Mouse (Mus musculus) forebrain, embryonic 15.5 days (tissue): ENCODE measurements around the gene Zfp131. TPM values are rescaled to one million over a fixed set of nuclear protein-coding genes. Genes with fewer than 3 reads are reported as not detected.

ENCODE experiments used
- ATAC-seq: fragments of 200-750 bp; cut with Nextera tagmentation; replicated peaks from 2 replicates; pipeline ENCODE4 v1.8.0; 2017; ENCODE audit warnings: mild to moderate bottlenecking, moderate TSS enrichment, moderate library complexity
- H3K27ac ChIP-seq: fragments of 300-500 bp; sonication (generic); replicated peaks from 2 replicates; pipeline ENCODE4 v1.5.1; 2015; ENCODE audit warnings: mild to moderate bottlenecking, inconsistent platforms
- H3K27me3 ChIP-seq: fragments of 300-500 bp; sonication (generic); 2 replicates; pipeline ENCODE4 v1.6.1; 2015; ENCODE audit warnings: inconsistent platforms
- H3K36me3 ChIP-seq: fragments of 300-500 bp; sonication (generic); 2 replicates; pipeline ENCODE4 v1.6.1; 2015; ENCODE audit warnings: mild to moderate bottlenecking, inconsistent platforms
- H3K4me1 ChIP-seq: fragments of 300-500 bp; sonication (generic); 2 replicates; pipeline ENCODE4 v1.6.1; 2015; ENCODE audit warnings: inconsistent platforms
- H3K4me2 ChIP-seq: fragments of 300-500 bp; sonication (generic); replicated peaks from 2 replicates; pipeline ENCODE4 v1.6.1; 2015; ENCODE audit warnings: mild to moderate bottlenecking, inconsistent platforms
- H3K4me3 ChIP-seq: fragments of 300-500 bp; sonication (generic); 2 replicates; pipeline ENCODE4 v1.5.1; 2015; ENCODE audit warnings: mild to moderate bottlenecking, inconsistent platforms
- H3K9ac ChIP-seq: fragments of 300-500 bp; sonication (generic); replicated peaks from 2 replicates; pipeline ENCODE4 v1.6.1; 2015; ENCODE audit warnings: mild to moderate bottlenecking, inconsistent platforms
- H3K9me3 ChIP-seq: fragments of 300-500 bp; sonication (generic); 2 replicates; pipeline ENCODE4 v1.6.1; 2016; ENCODE audit warnings: inconsistent platforms
- WGBS: fragments of 180-500 bp; shearing (Covaris S2); methylation state at CpG from one replicate; pipeline ENCODE4 v1.1.7; 2015; ENCODE audit warnings: mixed read lengths; 5-methylcytosine and 5-hydroxymethylcytosine counted together
- polyA plus RNA-seq: library from polyadenylated mRNA; unstranded; fragments of >200 nt; fragmentation: Nextera tagmentation; extraction: Ambion mirVana; gene quantifications from 2 replicates; pipeline ENCODE4 v1.2.1, GENCODE M21; 2015

The Zfp131 gene
- polyA plus RNA-seq, 1 experiment from 2014 or later: 46.7 TPM

- Histone ChIP-seq H3K4me3 (peak overlapping the region; percentile 64), H3K36me3 (no peaks in the 10 kb centered on the region), H3K27me3 (no peaks in the 10 kb centered on the region), H3K27ac (peak overlapping the region; percentile 85), H3K4me1 (peaks cover 30% of the 10 kb centered on the region), H3K4me2 (peak overlapping the region; percentile 86; the same call in 1 of the 2 replicates), H3K9me3 (no peaks in the 10 kb centered on the region), H3K9ac (no peak overlapping the region)
- ATAC-seq: peak; percentile 57
- 10% methylated on average over 9 of the region's 9 CpGs for whole genome bisulfite sequencing
These were observed 36.6 kb downstream of the Zfp131 start for GRCm38 (mm10) chr13:119753859-119754634.

- H3K9me3 ChIP-seq: no peaks in the 10 kb centered on the region
- H3K4me2 ChIP-seq: no peak overlapping the region
- H3K9ac ChIP-seq: no peak overlapping the region
- ATAC-seq: no peak
- peaks cover 2% of the 10 kb centered on the region for H3K4me1 ChIP-seq
- H3K36me3 ChIP-seq: no peaks in the 10 kb centered on the region
- 89% methylated on average over 4 of the region's 4 CpGs for WGBS
- H3K27me3 ChIP-seq: no peaks in the 10 kb centered on the region
- H3K27ac ChIP-seq: no peak overlapping the region
- no peak overlapping the region for H3K4me3 ChIP-seq
These were observed 43.8 kb downstream of the Zfp131 start for GRCm38 (mm10) chr13:119746930-119747329.

GRCm38 (mm10) chr13:119743470-119743869, 47.2 kb downstream of the Zfp131 start:
- H3K9ac ChIP-seq: no peak overlapping the region
- ATAC-seq: no peak
- no peak overlapping the region for H3K4me3 ChIP-seq
- no peaks in the 10 kb centered on the region for H3K27me3 ChIP-seq
- no peak overlapping the region for H3K4me2 ChIP-seq
- no peaks in the 10 kb centered on the region for H3K36me3 ChIP-seq
- H3K9me3 ChIP-seq: no peaks in the 10 kb centered on the region
- WGBS: 64% methylated on average over 3 of the region's 3 CpGs
- peaks cover 12% of the 10 kb centered on the region for H3K4me1 ChIP-seq
- no peak overlapping the region for H3K27ac ChIP-seq

- no peak overlapping the region for H3K4me3 ChIP-seq
- no peak overlapping the region for H3K27ac ChIP-seq
- H3K9me3 ChIP-seq: no peaks in the 10 kb centered on the region
- peaks cover 12% of the 10 kb centered on the region for H3K4me1 ChIP-seq
- no peaks in the 10 kb centered on the region for H3K27me3 ChIP-seq
- no peaks in the 10 kb centered on the region for H3K36me3 ChIP-seq
- H3K9ac ChIP-seq: no peak overlapping the region
- ATAC-seq: no peak
- 84% methylated on average over 6 of the region's 6 CpGs for WGBS
- no peak overlapping the region for H3K4me2 ChIP-seq
These were observed 47.8 kb downstream of the Zfp131 start for GRCm38 (mm10) chr13:119742711-119743415.

- H3K9me3 ChIP-seq: no peaks in the 10 kb centered on the region
- no peaks in the 10 kb centered on the region for H3K36me3 ChIP-seq
- 1% methylated on average over 19 of the region's 19 CpGs for WGBS
- no peaks in the 10 kb centered on the region for H3K27me3 ChIP-seq
- H3K4me3 ChIP-seq: peak overlapping the region; percentile 26
- peak overlapping the region; percentile 31; the same call in 1 of the 2 replicates for H3K9ac ChIP-seq
- peak overlapping the region; percentile 68; the same call in 1 of the 2 replicates for H3K27ac ChIP-seq
- peaks cover 12% of the 10 kb centered on the region for H3K4me1 ChIP-seq
- peak; percentile 75 for ATAC-seq
- peak overlapping the region; percentile 49 for H3K4me2 ChIP-seq
These were observed 49.1 kb downstream of the Zfp131 start for GRCm38 (mm10) chr13:119741390-119742237.

GRCm38 (mm10) chr13:119731448-119731847, 59.2 kb downstream of the Zfp131 start:
- Histone ChIP-seq H3K27ac (no peak overlapping the region), H3K27me3 (no peaks in the 10 kb centered on the region), H3K9me3 (no peaks in the 10 kb centered on the region), H3K4me2 (no peak overlapping the region), H3K4me3 (no peak overlapping the region), H3K36me3 (no peaks in the 10 kb centered on the region), H3K4me1 (no peaks in the 10 kb centered on the region; the same call in 1 of the 2 replicates), H3K9ac (no peak overlapping the region)
- 27% methylated on average over 6 of the region's 6 CpGs for WGBS
- ATAC-seq: 0 out of 2 replicates have a peak, but pooled peaks have one; percentile 37

- no peak overlapping the region for H3K9ac ChIP-seq
- ATAC-seq: no peak
- H3K36me3 ChIP-seq: no peaks in the 10 kb centered on the region
- H3K9me3 ChIP-seq: no peaks in the 10 kb centered on the region
- H3K4me1 ChIP-seq: no peaks in the 10 kb centered on the region; the same call in 1 of the 2 replicates
- 93% methylated on average over 7 of the region's 7 CpGs for WGBS
- H3K27ac ChIP-seq: no peak overlapping the region
- no peak overlapping the region for H3K4me2 ChIP-seq
- no peaks in the 10 kb centered on the region for H3K27me3 ChIP-seq
- H3K4me3 ChIP-seq: no peak overlapping the region
These were observed 61.3 kb downstream of the Zfp131 start for GRCm38 (mm10) chr13:119729406-119729805.

- H3K4me2 ChIP-seq: no peak overlapping the region
- no peak overlapping the region for H3K27ac ChIP-seq
- H3K4me3 ChIP-seq: no peak overlapping the region
- H3K36me3 ChIP-seq: no peaks in the 10 kb centered on the region
- WGBS: 67% methylated on average over 26 of the region's 26 CpGs
- H3K9ac ChIP-seq: no peak overlapping the region
- no peak for ATAC-seq
- no peaks in the 10 kb centered on the region; the same call in 1 of the 2 replicates for H3K4me1 ChIP-seq
- no peaks in the 10 kb centered on the region for H3K9me3 ChIP-seq
- no peaks in the 10 kb centered on the region for H3K27me3 ChIP-seq
These were observed 62.9 kb downstream of the Zfp131 start for GRCm38 (mm10) chr13:119727608-119728387.

- no peak for ATAC-seq
- Histone ChIP-seq H3K27ac (no peak overlapping the region), H3K9ac (no peak overlapping the region), H3K4me3 (no peak overlapping the region), H3K36me3 (no peaks in the 10 kb centered on the region), H3K27me3 (no peaks in the 10 kb centered on the region), H3K9me3 (no peaks in the 10 kb centered on the region), H3K4me1 (no peaks in the 10 kb centered on the region), H3K4me2 (no peak overlapping the region)
- 88% methylated on average over 7 of the region's 7 CpGs for WGBS
These were observed 66.1 kb downstream of the Zfp131 start for GRCm38 (mm10) chr13:119724541-119724940.

- no peak overlapping the region for H3K27ac ChIP-seq
- H3K36me3 ChIP-seq: no peaks in the 10 kb centered on the region
- 87% methylated on average over 5 of the region's 5 CpGs for WGBS
- H3K4me3 ChIP-seq: no peak overlapping the region
- H3K9ac ChIP-seq: no peak overlapping the region
- H3K4me1 ChIP-seq: no peaks in the 10 kb centered on the region
- H3K4me2 ChIP-seq: no peak overlapping the region
- H3K27me3 ChIP-seq: no peaks in the 10 kb centered on the region
- ATAC-seq: no peak
- no peaks in the 10 kb centered on the region for H3K9me3 ChIP-seq
These were observed 67.3 kb downstream of the Zfp131 start for GRCm38 (mm10) chr13:119723368-119723767.

- Histone ChIP-seq H3K36me3 (no peaks in the 10 kb centered on the region), H3K4me2 (no peak overlapping the region), H3K27ac (no peak overlapping the region), H3K4me3 (no peak overlapping the region), H3K9me3 (no peaks in the 10 kb centered on the region), H3K27me3 (no peaks in the 10 kb centered on the region), H3K4me1 (no peaks in the 10 kb centered on the region), H3K9ac (no peak overlapping the region)
- ATAC-seq: no peak
- 93% methylated on average over 3 of the region's 3 CpGs for WGBS
These were observed 68.2 kb downstream of the Zfp131 start for GRCm38 (mm10) chr13:119722447-119722846.
